Mouse (Mus musculus): ENCODE results near the gene Simc1.

GRCm38 (mm10) chr13:54491381-54491780, 12.2 kb upstream of the Simc1 start:
- no peak for TF ChIP-seq EP300 (optimal IDR thresholded peaks at IDR 0.05)
- no peak for TF ChIP-seq CTCF (IDR thresholded peaks at IDR 0.05; ENCODE audit: low read depth)
